Mouse (Mus musculus): ENCODE data around the gene Mcub.

DNA sequence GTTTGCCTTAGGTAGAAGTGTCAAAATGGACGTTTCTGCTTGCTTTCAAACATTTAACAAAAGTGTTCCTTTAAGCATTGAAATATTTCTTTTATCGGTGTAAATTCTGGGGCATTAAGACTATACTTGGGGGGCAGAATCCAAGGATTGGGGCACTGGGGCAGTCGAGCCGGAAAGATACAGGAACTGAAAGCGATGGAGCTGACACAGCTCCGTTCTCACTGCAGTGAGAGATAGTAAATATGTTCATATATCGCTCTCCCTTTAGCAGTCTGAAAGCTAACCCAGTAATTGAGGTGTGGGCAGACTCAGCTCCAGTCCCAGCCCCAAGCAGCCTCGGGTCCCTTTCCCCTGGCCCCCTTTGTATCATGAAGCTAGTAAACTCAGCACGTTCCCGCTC is 975 bp downstream of the Mcub start:
- TF ChIP-seq POLR2A (IDR thresholded peaks at IDR 0.05; ENCODE audit: insufficient read depth, low read depth, low read length) (no peak), CTCF (IDR thresholded peaks at IDR 0.05) (no peak), EP300 (IDR thresholded peaks at IDR 0.05; ENCODE audit: insufficient read depth, low read depth, low read length) (no peak)

Measured in heart, adult 2 months (tissue).